Mouse (Mus musculus) common myeloid progenitor, adult 5-6 weeks (primary cell): ENCODE data around the gene Mlip. TPM values are rescaled to one million over a fixed set of nuclear protein-coding genes. Genes with fewer than 3 reads are reported as not detected.

Source experiments
- ATAC-seq: replicated peaks from 2 replicates; pipeline ENCODE4 v1.8.0; 2016; ENCODE audit warnings: low read depth, mild to moderate bottlenecking, moderate TSS enrichment, inconsistent platforms; ENCODE audit not compliant: poor library complexity, severe bottlenecking
- total RNA-seq: library from RNA; stranded (forward); fragments of 200-1000, 187-1606 nt; gene quantifications from 2 replicates; pipeline ENCODE4 v1.2.3, GENCODE M21; 2017

Gene Mlip
- total RNA-seq, 1 experiment from 2014 or later: not detected

GRCm38 (mm10) chr9:77359278-77359973 lies 6.7 kb upstream of the Mlip start:
- ATAC-seq: no peak

GRCm38 (mm10) chr9:77353942-77354341 lies 1.2 kb upstream of the Mlip start:
- ATAC-seq: no peak

- ATAC-seq: no peak
Measured at GRCm38 (mm10) chr9:77347704-77348103, 5.1 kb downstream of the Mlip start.

GRCm38 (mm10) chr9:77344318-77344717 lies 8.5 kb downstream of the Mlip start:
- no peak for ATAC-seq

- ATAC-seq: no peak
Measured at GRCm38 (mm10) chr9:77340159-77340862, 12.5 kb downstream of the Mlip start.

- no peak for ATAC-seq
Measured at GRCm38 (mm10) chr9:77339571-77340148, 13.1 kb downstream of the Mlip start.

GRCm38 (mm10) chr9:77335370-77335769 lies 17.4 kb downstream of the Mlip start:
- ATAC-seq: no peak

- no peak for ATAC-seq
Measured at GRCm38 (mm10) chr9:77318346-77318745, 34.4 kb downstream of the Mlip start.

GRCm38 (mm10) chr9:77310548-77310947 lies 42.2 kb downstream of the Mlip start:
- no peak for ATAC-seq

- ATAC-seq: no peak
Measured at GRCm38 (mm10) chr9:77305417-77305816, 47.4 kb downstream of the Mlip start.

GRCm38 (mm10) chr9:77302340-77302739 lies 50.4 kb downstream of the Mlip start:
- no peak for ATAC-seq

GRCm38 (mm10) chr9:77287958-77288357 lies 64.8 kb downstream of the Mlip start:
- ATAC-seq: no peak

GRCm38 (mm10) chr9:77279371-77279770 lies 73.4 kb downstream of the Mlip start:
- no peak for ATAC-seq

- ATAC-seq: no peak
Measured at GRCm38 (mm10) chr9:77278055-77278454, 74.7 kb downstream of the Mlip start.

- ATAC-seq: no peak
Measured at GRCm38 (mm10) chr9:77277270-77277669, 75.5 kb downstream of the Mlip start.

- ATAC-seq: no peak
Measured at GRCm38 (mm10) chr9:77276451-77277154, 76.2 kb downstream of the Mlip start.

GRCm38 (mm10) chr9:77272727-77273126 lies 80.0 kb downstream of the Mlip start:
- no peak for ATAC-seq

GRCm38 (mm10) chr9:77265268-77266017 lies 87.3 kb downstream of the Mlip start:
- ATAC-seq: no peak

- peak; percentile 88 for ATAC-seq
Measured at GRCm38 (mm10) chr9:77259052-77259451, 93.7 kb downstream of the Mlip start.

GRCm38 (mm10) chr9:77258265-77258664 lies 94.5 kb downstream of the Mlip start:
- no peak for ATAC-seq
